Mouse (Mus musculus): ENCODE data around the gene Parp1.

DNA sequence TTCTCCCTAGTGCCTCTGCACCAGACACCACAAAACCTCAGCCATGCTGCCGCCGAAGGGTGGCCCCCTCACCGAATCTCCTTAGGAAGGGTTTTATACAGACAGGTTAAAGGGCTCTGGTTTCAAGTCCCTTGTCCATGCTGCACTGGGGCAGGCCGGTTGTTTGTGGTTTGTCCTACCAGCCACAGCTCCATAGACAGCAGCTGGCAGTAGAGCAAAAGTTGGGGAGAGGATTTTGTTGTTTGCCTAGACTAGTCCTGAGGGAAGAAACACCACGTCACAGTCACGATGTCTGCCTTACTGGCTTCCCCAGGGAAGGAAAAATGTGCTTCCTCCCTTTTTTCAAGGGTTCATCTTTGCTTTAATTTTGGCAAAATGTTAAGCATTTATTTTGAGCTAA is 31.9 kb downstream of the Parp1 start:
- TF ChIP-seq CTCF (IDR thresholded peaks at IDR 0.05; ENCODE audit: control insufficient read depth, insufficient read depth, insufficient replicate concordance, low read depth, low read length), result no peak
- TF ChIP-seq POLR2A (IDR thresholded peaks at IDR 0.05; ENCODE audit: control insufficient read depth, low read depth, low read length), result no peak
